Mouse (Mus musculus) myocyte (in vitro differentiated cells): Measurements from ENCODE around the gene Olfr970. TPM values are rescaled to one million over a fixed set of nuclear protein-coding genes. Genes with fewer than 3 reads are reported as not detected.
"Not testable (repeated sequence)": the region's sequence is repeated elsewhere in the genome, so short reads cannot be mapped to it uniquely, and the experiment has no call there.

ENCODE experiments used
- H3K27me3 ChIP-seq: one replicate; pipeline ENCODE4 v1.6.1; 2011; ENCODE audit not compliant: control insufficient read depth, insufficient read depth, insufficient read length
- H3K36me3 ChIP-seq: one replicate; pipeline ENCODE4 v1.6.1; 2011; ENCODE audit not compliant: control insufficient read depth, insufficient read depth
- H3K4me2 ChIP-seq: one replicate; pipeline ENCODE4 v1.6.1; 2011; ENCODE audit warnings: low read depth, control low read depth
- H3K4me3 ChIP-seq: one replicate; pipeline ENCODE4 v1.5.1; 2011; ENCODE audit warnings: mild to moderate bottlenecking, control low read depth, moderate library complexity
- H3K79me2 ChIP-seq: one replicate; pipeline ENCODE4 v1.6.1; 2011; ENCODE audit not compliant: control insufficient read depth, insufficient read depth
- H3ac ChIP-seq: one replicate; pipeline ENCODE4 v1.6.1; 2011; ENCODE audit not compliant: control insufficient read depth, insufficient read length
- CEBPB ChIP-seq: IDR thresholded peaks from 2 replicates; pipeline ENCODE4 v1.6.1; 2011; ENCODE audit warnings: mild to moderate bottlenecking, moderate library complexity; ENCODE audit not compliant: poor library complexity, insufficient read depth, severe bottlenecking
- E2F4 ChIP-seq: IDR thresholded peaks from one replicate; pipeline ENCODE4 v1.6.1; 2011; ENCODE audit warnings: mild to moderate bottlenecking, control low read depth, moderate library complexity; ENCODE audit not compliant: insufficient read depth
- MAX ChIP-seq: IDR thresholded peaks from one replicate; pipeline ENCODE4 v1.6.1; 2011; ENCODE audit warnings: low read depth, mild to moderate bottlenecking, control low read depth
- MYOD1 ChIP-seq, 3 experiments: IDR thresholded peaks; one replicate each; pipeline ENCODE4 v1.6.1; 2011; ENCODE audit warnings: control low read depth in 2 of 3, low read depth in 2 of 3, mild to moderate bottlenecking in 2 of 3, moderate library complexity in 1 of 3; ENCODE audit not compliant: insufficient read length in 2 of 3, control insufficient read depth in 1 of 3
- MYOG ChIP-seq, 3 experiments: IDR thresholded peaks; one replicate each; pipeline ENCODE4 v1.6.1; 2011; ENCODE audit warnings: control low read depth in 2 of 3, low read depth in 2 of 3, mild to moderate bottlenecking in 2 of 3; ENCODE audit not compliant: insufficient read length in 2 of 3, control insufficient read depth in 1 of 3, insufficient read depth in 1 of 3
- POLR2A ChIP-seq: IDR thresholded peaks from one replicate; pipeline ENCODE4 v1.6.1; 2011; ENCODE audit warnings: low read depth, mild to moderate bottlenecking, control low read depth, moderate library complexity; ENCODE audit not compliant: insufficient read length
- POLR2AphosphoS2 ChIP-seq: IDR thresholded peaks from one replicate; pipeline ENCODE4 v1.6.1; 2011; ENCODE audit warnings: low read depth, control low read depth; ENCODE audit not compliant: insufficient read length
- REST ChIP-seq: IDR thresholded peaks from one replicate; pipeline ENCODE4 v1.6.1; 2011; ENCODE audit warnings: mild to moderate bottlenecking, control low read depth, moderate library complexity; ENCODE audit not compliant: insufficient read depth, insufficient read length
- SRF ChIP-seq: IDR thresholded peaks from one replicate; pipeline ENCODE4 v1.6.1; 2011; ENCODE audit warnings: low read depth; ENCODE audit not compliant: control insufficient read depth, insufficient read length
- TCF12 ChIP-seq: IDR thresholded peaks from one replicate; pipeline ENCODE4 v1.6.1; 2011; ENCODE audit warnings: mild to moderate bottlenecking, control low read depth; ENCODE audit not compliant: poor library complexity, insufficient read depth, severe bottlenecking
- TCF3 ChIP-seq: IDR thresholded peaks from one replicate; pipeline ENCODE4 v1.6.1; 2011; ENCODE audit warnings: low read depth, control low read depth; ENCODE audit not compliant: insufficient read length
- USF1 ChIP-seq: IDR thresholded peaks from one replicate; pipeline ENCODE4 v1.6.1; 2011; ENCODE audit warnings: low read depth, mild to moderate bottlenecking, control low read depth, moderate library complexity
- polyA plus RNA-seq: library from polyadenylated mRNA; unstranded; fragments of >200 nt; fragmentation: generic; extraction: Trizol; gene quantifications from one replicate; pipeline ENCODE4 v1.2.1, GENCODE M21; 2012; ENCODE audit warnings: missing spikeins

Gene Olfr970
- polyA plus RNA-seq: not detected

- no peak within 1 kb of the TSS for H3K4me3 ChIP-seq
- no peaks in the 10 kb centered on the region for H3K27me3 ChIP-seq
- H3ac ChIP-seq: no peak within 1 kb of the TSS
- no peak for TF ChIP-seq MYOD1 (IDR thresholded peaks at IDR 0.05; ENCODE audit: control insufficient read depth in 1 of 3, insufficient read length in 2 of 3, low read depth in 2 of 3)
- H3K36me3 ChIP-seq: no peaks in the 10 kb centered on the region
- H3K79me2 ChIP-seq: no peaks in the 10 kb centered on the region
- no peak within 1 kb of the TSS for H3K4me2 ChIP-seq
Observed at GRCm38 (mm10) chr9:39808560-39808959, at the start of gene Olfr970. Gene Olfr970, plus strand, starts transcription at chr9:39808860.

DNA sequence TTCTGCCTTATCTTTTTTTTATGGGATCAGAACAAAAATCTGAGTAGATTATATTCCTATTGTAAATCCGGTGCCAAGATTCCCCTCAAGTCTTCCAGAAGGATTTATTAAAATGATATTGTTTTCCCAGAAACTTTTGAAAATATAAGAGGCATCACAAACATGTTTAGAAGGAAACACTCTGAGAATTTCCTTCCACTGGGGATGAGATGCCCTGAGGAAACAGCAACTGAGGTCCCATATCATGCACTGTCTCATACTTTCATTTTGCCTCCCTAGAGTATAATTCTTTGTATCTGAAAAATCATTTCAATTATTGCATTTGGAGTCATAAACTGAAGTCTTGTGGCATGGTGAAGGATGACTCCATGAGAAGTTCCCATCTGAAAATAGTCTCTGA, 25.5 kb upstream of the Olfr970 start, which contains the start of gene Olfr968:
Olfr968 (minus strand) TSS at position 101 of the 400 bp plus-strand sequence.
- no peak for TF ChIP-seq USF1
- TF ChIP-seq POLR2A: no peak
- TF ChIP-seq MYOD1 (IDR thresholded peaks at IDR 0.05; ENCODE audit: control insufficient read depth in 1 of 3, insufficient read length in 2 of 3, low read depth in 2 of 3): no peak
- TF ChIP-seq MYOG (IDR thresholded peaks at IDR 0.05; ENCODE audit: control insufficient read depth in 1 of 3, insufficient read depth in 1 of 3, insufficient read length in 2 of 3, low read depth in 2 of 3): no peak
- TF ChIP-seq SRF: no peak
- no peak for TF ChIP-seq CEBPB
- no peak for TF ChIP-seq POLR2AphosphoS2
- TF ChIP-seq TCF12: no peak
- no peak for TF ChIP-seq REST
- TF ChIP-seq TCF3: no peak
- TF ChIP-seq MAX: no peak
- TF ChIP-seq E2F4: no peak
- no peak within 1 kb of the TSS for H3K4me2 ChIP-seq
- H3K79me2 ChIP-seq: no peaks in the 10 kb centered on the region
- H3ac ChIP-seq: no peak within 1 kb of the TSS
- no peaks in the 10 kb centered on the region for H3K36me3 ChIP-seq
- H3K4me3 ChIP-seq: no peak within 1 kb of the TSS
- no peaks in the 10 kb centered on the region for H3K27me3 ChIP-seq

- TF ChIP-seq CEBPB (no peak), SRF (no peak), TCF12 (no peak), USF1 (no peak), MAX (no peak), POLR2A (no peak), REST (no peak), POLR2AphosphoS2 (no peak), MYOG (IDR thresholded peaks at IDR 0.05; ENCODE audit: control insufficient read depth in 1 of 3, insufficient read depth in 1 of 3, insufficient read length in 2 of 3, low read depth in 2 of 3) (no peak), E2F4 (no peak), MYOD1 (IDR thresholded peaks at IDR 0.05; ENCODE audit: control insufficient read depth in 1 of 3, insufficient read length in 2 of 3, low read depth in 2 of 3) (no peak), TCF3 (no peak)
- Histone ChIP-seq H3K4me2 (no peak within 1 kb of the TSS), H3K4me3 (no peak within 1 kb of the TSS), H3K36me3 (no peaks in the 10 kb centered on the region), H3K27me3 (no peaks in the 10 kb centered on the region), H3K79me2 (no peaks in the 10 kb centered on the region), H3ac (no peak within 1 kb of the TSS)
Observed at GRCm38 (mm10) chr9:39790558-39790957, 18.1 kb upstream of the Olfr970 start, which contains the start of gene Olfr969. Gene Olfr969, plus strand, starts transcription at chr9:39790945.

GRCm38 (mm10) chr9:39836576-39836975, 27.9 kb downstream of the Olfr970 start, which contains the start of gene Olfr971:
Gene Olfr971, plus strand, starts transcription at chr9:39836876.
- H3K27me3 ChIP-seq, H3K36me3 ChIP-seq, H3ac ChIP-seq, H3K79me2 ChIP-seq, H3K4me2 ChIP-seq, H3K4me3 ChIP-seq: not testable (repeated sequence)

DNA sequence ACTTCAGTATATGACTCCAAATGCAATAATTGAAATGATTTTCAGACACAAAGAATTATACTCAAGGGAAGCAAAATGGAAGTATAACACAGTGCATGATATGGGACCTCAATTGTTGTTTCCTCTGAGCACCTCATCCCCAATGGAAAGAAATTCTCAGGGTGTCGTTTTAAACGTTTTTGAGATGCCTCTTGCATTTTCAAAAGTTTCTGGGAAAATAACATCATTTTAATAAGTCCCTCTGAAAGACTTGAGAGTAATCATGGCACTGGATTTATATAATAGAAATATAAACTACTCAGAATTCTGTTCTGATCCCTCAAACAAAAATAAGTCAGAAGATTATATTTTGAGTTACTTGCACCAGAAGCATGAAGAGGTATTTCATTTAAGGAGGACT, 57.5 kb downstream of the Olfr970 start, which contains the start of gene Olfr972:
Olfr972 (plus strand) TSS at position 301 of the 400 bp plus-strand sequence.
- H3K4me3 ChIP-seq: no peak within 1 kb of the TSS
- no peak within 1 kb of the TSS for H3K4me2 ChIP-seq
- no peaks in the 10 kb centered on the region for H3K79me2 ChIP-seq
- no peak for TF ChIP-seq MYOD1 (IDR thresholded peaks at IDR 0.05; ENCODE audit: control insufficient read depth in 1 of 3, insufficient read length in 2 of 3, low read depth in 2 of 3)
- TF ChIP-seq REST: no peak
- no peak for TF ChIP-seq POLR2A
- no peak within 1 kb of the TSS for H3ac ChIP-seq
- H3K27me3 ChIP-seq: no peaks in the 10 kb centered on the region
- no peaks in the 10 kb centered on the region for H3K36me3 ChIP-seq

Other genes starting within 250 kb of the Olfr970 start
- not detected for gene Olfr959, start 233.3 kb upstream of the Olfr970 start, polyA plus RNA-seq
- 0.01 TPM for gene AW551984, start 204.5 kb upstream of the Olfr970 start, polyA plus RNA-seq
- not detected for gene Olfr148, start 198.2 kb upstream of the Olfr970 start, polyA plus RNA-seq
- gene Olfr960, start 187.5 kb upstream of the Olfr970 start, polyA plus RNA-seq: not detected
- gene Olfr961, start 163.8 kb upstream of the Olfr970 start, polyA plus RNA-seq: not detected
- not detected for gene Olfr963, start 141.7 kb upstream of the Olfr970 start, polyA plus RNA-seq
- 0.02 TPM for gene Olfr149, start 101.7 kb upstream of the Olfr970 start, polyA plus RNA-seq
- not detected for gene Olfr965, start 97.5 kb upstream of the Olfr970 start, polyA plus RNA-seq
- not detected for gene Olfr150, start 77.9 kb upstream of the Olfr970 start, polyA plus RNA-seq
- not detected for gene Olfr967, start 62.6 kb upstream of the Olfr970 start, polyA plus RNA-seq
- not detected for gene Olfr968, start 25.6 kb upstream of the Olfr970 start, polyA plus RNA-seq
- not detected for gene Olfr969, start 17.9 kb upstream of the Olfr970 start, polyA plus RNA-seq
- gene Olfr971, start 28.0 kb downstream of the Olfr970 start, polyA plus RNA-seq: not detected
- gene Olfr972, start 57.6 kb downstream of the Olfr970 start, polyA plus RNA-seq: not detected
- not detected for gene Olfr229, start 98.5 kb downstream of the Olfr970 start, polyA plus RNA-seq
- not detected for gene Olfr974, start 128.6 kb downstream of the Olfr970 start, polyA plus RNA-seq
- gene Olfr975, start 143.2 kb downstream of the Olfr970 start, polyA plus RNA-seq: not detected
- not detected for gene Olfr976, start 152.3 kb downstream of the Olfr970 start, polyA plus RNA-seq
- gene Olfr978, start 183.3 kb downstream of the Olfr970 start, polyA plus RNA-seq: not detected
- gene Olfr979, start 194.6 kb downstream of the Olfr970 start, polyA plus RNA-seq: not detected
- gene Olfr980, start 200.7 kb downstream of the Olfr970 start, polyA plus RNA-seq: not detected
- not detected for gene Olfr981, start 212.6 kb downstream of the Olfr970 start, polyA plus RNA-seq